Mouse (Mus musculus): ENCODE measurements around the gene Nup54. TPM values are rescaled to one million over a fixed set of nuclear protein-coding genes. Genes with fewer than 3 reads are reported as not detected.

The Nup54 gene
- total and polyA plus RNA-seq, 2 experiments = 13.7 to 20.0 TPM

DNA sequence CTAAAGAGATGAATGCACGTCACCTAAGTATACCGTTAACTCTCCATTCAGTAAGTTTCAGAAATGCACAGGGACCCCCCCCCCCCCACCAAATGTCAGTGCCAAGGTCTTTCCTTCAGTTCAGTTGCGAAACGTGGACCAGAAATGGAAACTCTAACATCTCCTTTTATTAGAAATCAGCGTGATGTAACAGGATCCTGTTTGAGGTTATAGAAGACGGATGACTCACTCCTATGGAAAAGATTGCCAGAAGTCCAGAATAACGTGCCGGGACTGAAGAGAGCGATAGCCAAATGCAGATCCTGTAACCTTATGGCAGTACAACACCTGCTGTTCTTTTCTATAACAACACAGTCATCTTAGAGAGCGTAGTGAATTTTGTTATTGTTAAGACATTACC, 66.6 kb downstream of the Nup54 start:
- Histone ChIP-seq H3K4me1 (ENCODE audit: control insufficient read depth, insufficient read depth, low read length) (peaks cover 20% of the 10 kb centered on the region), H3K27ac (replicated peaks; ENCODE audit: insufficient read depth, low read depth, low read length) (no peak overlapping the region), H3K27me3 (ENCODE audit: control insufficient read depth, insufficient read depth, low read length) (no peaks in the 10 kb centered on the region), H3K36me3 (ENCODE audit: control insufficient read depth, insufficient read depth, low read length) (no peaks in the 10 kb centered on the region), H3K79me2 (ENCODE audit: control insufficient read depth, insufficient read depth, low read length) (peaks cover 3% of the 10 kb centered on the region; the same call in 1 of the 2 replicates), H3K4me3 (ENCODE audit: insufficient read depth, low read depth, low read length) (no peak overlapping the region), H3K9ac (ENCODE audit: low read depth, low read length) (no peak overlapping the region)
- 35% methylated on average over 10 of the region's 10 CpGs for WGBS
- TF ChIP-seq CTCF (IDR thresholded peaks at IDR 0.05; ENCODE audit: low read depth, low read length) (no peak), POLR2A (IDR thresholded peaks at IDR 0.05; ENCODE audit: extremely low read depth, insufficient read depth, low read length) (no peak)
- no peak for DNase-seq (ENCODE audit: extremely low read depth, low read depth, low spot score)

DNA sequence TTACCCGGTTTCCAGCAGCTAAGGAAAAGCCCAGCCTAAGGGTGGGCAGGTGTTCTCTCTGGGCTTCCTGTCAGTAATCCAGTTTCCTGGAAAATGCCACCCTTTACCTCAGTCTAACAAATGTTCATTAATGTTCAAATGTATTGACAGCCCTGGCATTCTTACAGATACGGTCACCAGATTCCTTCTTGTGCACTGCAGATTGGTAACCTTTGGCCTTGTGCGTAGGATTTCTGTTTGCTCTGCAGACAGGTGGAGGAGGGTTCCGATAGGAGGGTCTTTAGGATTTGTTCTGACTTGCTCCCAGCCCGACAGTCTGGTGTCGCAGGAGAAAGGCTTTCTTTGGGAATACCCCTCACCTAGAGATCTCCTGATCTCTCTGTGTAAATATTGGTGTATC, 68.5 kb downstream of the Nup54 start:
- DNase-seq (ENCODE audit: extremely low read depth, low read depth, low spot score) = peak; percentile 82
- peaks cover 27% of the 10 kb centered on the region for H3K4me1 ChIP-seq (ENCODE audit: control insufficient read depth, insufficient read depth, low read length)
- 14% methylated on average over 6 of the region's 6 CpGs for WGBS
- peaks cover 6% of the 10 kb centered on the region; the same call in 1 of the 2 replicates for H3K79me2 ChIP-seq (ENCODE audit: control insufficient read depth, insufficient read depth, low read length)
- H3K4me3 ChIP-seq (ENCODE audit: insufficient read depth, low read depth, low read length) = no peak overlapping the region
- H3K9ac ChIP-seq (ENCODE audit: low read depth, low read length) = 0 out of 2 replicates have a peak overlapping the region, but pooled peaks have one; percentile 30
- TF ChIP-seq CTCF (IDR thresholded peaks at IDR 0.05; ENCODE audit: low read depth, low read length) = no peak
- no peak for TF ChIP-seq POLR2A (IDR thresholded peaks at IDR 0.05; ENCODE audit: extremely low read depth, insufficient read depth, low read length)
- no peaks in the 10 kb centered on the region for H3K36me3 ChIP-seq (ENCODE audit: control insufficient read depth, insufficient read depth, low read length)
- peak overlapping the region; percentile 86 for H3K27ac ChIP-seq (replicated peaks; ENCODE audit: insufficient read depth, low read depth, low read length)
- H3K27me3 ChIP-seq (ENCODE audit: control insufficient read depth, insufficient read depth, low read length) = no peaks in the 10 kb centered on the region

Other genes starting within 250 kb of the Nup54 start
- gene U90926, start 219.8 kb downstream of the Nup54 start, total RNA-seq (2014; rRNA removed) = not detected in 2 replicates
- not detected in 2 replicates for gene U90926, start 219.8 kb downstream of the Nup54 start, polyA plus RNA-seq (2012; rRNA removed)
- gene Ppef2, start 178.9 kb downstream of the Nup54 start, total RNA-seq (2014; rRNA removed) = 0.13 TPM in 1 of 2 replicates, not detected in the other
- 0.27 TPM in 1 of 2 replicates, not detected in the other for gene Ppef2, start 178.9 kb downstream of the Nup54 start, polyA plus RNA-seq (2012; rRNA removed)
- gene Naaa, start 157.0 kb downstream of the Nup54 start, total RNA-seq (2014; rRNA removed) = 4.4 and 5.0 TPM in 2 replicates
- 4.8 and 5.2 TPM in 2 replicates for gene Naaa, start 157.0 kb downstream of the Nup54 start, polyA plus RNA-seq (2012; rRNA removed)
- gene Sdad1, start 124.7 kb downstream of the Nup54 start, total RNA-seq (2014; rRNA removed) = 5.6 and 5.7 TPM in 2 replicates
- 3.8 and 6.3 TPM in 2 replicates for gene Sdad1, start 124.7 kb downstream of the Nup54 start, polyA plus RNA-seq (2012; rRNA removed)
- 5.3 and 11.9 TPM in 2 replicates for gene Cxcl9, start 107.1 kb downstream of the Nup54 start, total RNA-seq (2014; rRNA removed)
- gene Cxcl9, start 107.1 kb downstream of the Nup54 start, polyA plus RNA-seq (2012; rRNA removed) = 28.2 and 28.8 TPM in 2 replicates
- 8.5 and 8.6 TPM in 2 replicates for gene Art3, start 103.4 kb downstream of the Nup54 start, total RNA-seq (2014; rRNA removed)
- 1.7 and 1.8 TPM in 2 replicates for gene Art3, start 103.4 kb downstream of the Nup54 start, polyA plus RNA-seq (2012; rRNA removed)
- gene Cxcl10, start 86.3 kb downstream of the Nup54 start, total RNA-seq (2014; rRNA removed) = 1.5 and 2.8 TPM in 2 replicates
- 6.7 and 13.2 TPM in 2 replicates for gene Cxcl10, start 86.3 kb downstream of the Nup54 start, polyA plus RNA-seq (2012; rRNA removed)
- 112 and 122 TPM in 2 replicates for gene Scarb2, start 71.6 kb upstream of the Nup54 start, total RNA-seq (2014; rRNA removed)
- gene Scarb2, start 71.6 kb upstream of the Nup54 start, polyA plus RNA-seq (2012; rRNA removed) = 28.5 and 32.4 TPM in 2 replicates
- 30.3 and 36.6 TPM in 2 replicates for gene Fam47e, start 119.8 kb upstream of the Nup54 start, total RNA-seq (2014; rRNA removed)
- gene Fam47e, start 119.8 kb upstream of the Nup54 start, polyA plus RNA-seq (2012; rRNA removed) = 9.5 and 9.8 TPM in 2 replicates
- gene Stbd1, start 167.8 kb upstream of the Nup54 start, total RNA-seq (2014; rRNA removed) = 48.5 and 63.8 TPM in 2 replicates
- 17.8 and 18.2 TPM in 2 replicates for gene Stbd1, start 167.8 kb upstream of the Nup54 start, polyA plus RNA-seq (2012; rRNA removed)
- gene Ccdc158, start 240.1 kb upstream of the Nup54 start, total RNA-seq (2014; rRNA removed) = 0.37 and 0.40 TPM in 2 replicates
- gene Ccdc158, start 240.1 kb upstream of the Nup54 start, polyA plus RNA-seq (2012; rRNA removed) = 0.09 and 0.10 TPM in 2 replicates
- gene Shroom3, start 248.2 kb upstream of the Nup54 start, total RNA-seq (2014; rRNA removed) = 4.1 and 7.0 TPM in 2 replicates
- 3.7 and 4.0 TPM in 2 replicates for gene Shroom3, start 248.2 kb upstream of the Nup54 start, polyA plus RNA-seq (2012; rRNA removed)

Data from liver, adult 2 months (tissue).